Mouse (Mus musculus) lung, embryonic 16.5 days (tissue): ENCODE data around the gene Sgms1. TPM values are rescaled to one million over a fixed set of nuclear protein-coding genes. Genes with fewer than 3 reads are reported as not detected.

Source experiments
- ATAC-seq: fragments of 200-750 bp; cut with Nextera tagmentation; 2 replicates; pipeline ENCODE4 v1.8.0; 2017; ENCODE audit warnings: low read depth, mild to moderate bottlenecking, moderate library complexity
- H3K27ac ChIP-seq: fragments of 300-500 bp; sonication (generic); 2 replicates; pipeline ENCODE4 v1.5.1; 2014; ENCODE audit warnings: mild to moderate bottlenecking, control low read depth, low read length
- H3K27me3 ChIP-seq: fragments of 300-500 bp; sonication (generic); 2 replicates; pipeline ENCODE4 v1.6.1; 2014; ENCODE audit warnings: low read depth, low read length, mixed read lengths; ENCODE audit not compliant: control insufficient read depth, insufficient read depth
- H3K36me3 ChIP-seq: fragments of 300-500 bp; sonication (generic); 2 replicates; pipeline ENCODE4 v1.6.1; 2014; ENCODE audit warnings: low read length; ENCODE audit not compliant: control insufficient read depth, insufficient read depth
- H3K4me1 ChIP-seq: fragments of 300-500 bp; sonication (generic); replicated peaks from 2 replicates; pipeline ENCODE4 v1.6.1; 2014; ENCODE audit warnings: low read length, mixed read lengths; ENCODE audit not compliant: control insufficient read depth, insufficient read depth
- H3K4me2 ChIP-seq: fragments of 300-500 bp; sonication (generic); 2 replicates; pipeline ENCODE4 v1.6.1; 2014; ENCODE audit warnings: low read depth, low read length, control low read depth
- H3K4me3 ChIP-seq: fragments of 300-500 bp; sonication (generic); 2 replicates; pipeline ENCODE4 v1.5.1; 2014; ENCODE audit warnings: mild to moderate bottlenecking, low read length, control low read depth
- H3K9ac ChIP-seq: fragments of 300-500 bp; sonication (generic); 2 replicates; pipeline ENCODE4 v1.6.1; 2014; ENCODE audit warnings: low read length, control low read depth
- H3K9me3 ChIP-seq: fragments of 300-500 bp; sonication (generic); 2 replicates; pipeline ENCODE4 v1.6.1; 2016; ENCODE audit warnings: low read length; ENCODE audit not compliant: control insufficient read depth
- WGBS: fragments of 180-500 bp; shearing (Covaris S2); extraction: QIAGEN DNeasy Blood & Tissue Kit; methylation state at CpG from one replicate; pipeline ENCODE4 v1.1.7; 2014; 5-methylcytosine and 5-hydroxymethylcytosine counted together
- polyA plus RNA-seq: library from polyadenylated mRNA; unstranded; fragments of >200 nt; fragmentation: Nextera tagmentation; extraction: Ambion mirVana; gene quantifications from 2 replicates; pipeline ENCODE4 v1.2.1, GENCODE M21; 2015

Gene Sgms1
- polyA plus RNA-seq, 1 experiment from 2014 or later = 63.3 TPM

- Histone ChIP-seq H3K9me3 (no peaks in the 10 kb centered on the region), H3K9ac (no peak overlapping the region), H3K27me3 (no peaks in the 10 kb centered on the region), H3K36me3 (no peaks in the 10 kb centered on the region), H3K27ac (no peak overlapping the region), H3K4me1 (peaks cover 4% of the 10 kb centered on the region), H3K4me3 (no peak overlapping the region), H3K4me2 (no peak overlapping the region)
- no peak for ATAC-seq
- 49% methylated on average over 12 of the region's 12 CpGs for WGBS
These were observed 174.4 kb downstream of the Sgms1 start for GRCm38 (mm10) chr19:32214905-32215806.

GRCm38 (mm10) chr19:32213577-32213976, 175.9 kb downstream of the Sgms1 start:
- no peak overlapping the region for H3K9ac ChIP-seq
- peaks cover 10% of the 10 kb centered on the region for H3K4me1 ChIP-seq
- no peak for ATAC-seq
- no peak overlapping the region for H3K4me2 ChIP-seq
- WGBS = 66% methylated on average over 3 of the region's 3 CpGs
- no peak overlapping the region for H3K27ac ChIP-seq
- no peaks in the 10 kb centered on the region for H3K36me3 ChIP-seq
- no peaks in the 10 kb centered on the region for H3K27me3 ChIP-seq
- H3K4me3 ChIP-seq = no peak overlapping the region
- H3K9me3 ChIP-seq = no peaks in the 10 kb centered on the region

GRCm38 (mm10) chr19:32211293-32211585, 178.3 kb downstream of the Sgms1 start:
- Histone ChIP-seq H3K27ac (peak overlapping the region; percentile 87), H3K36me3 (no peaks in the 10 kb centered on the region), H3K4me1 (peaks cover 10% of the 10 kb centered on the region), H3K27me3 (no peaks in the 10 kb centered on the region), H3K4me2 (peak overlapping the region; percentile 56), H3K9ac (peak overlapping the region; percentile 73), H3K9me3 (no peaks in the 10 kb centered on the region), H3K4me3 (peak overlapping the region; percentile 62)
- ATAC-seq = peak; percentile 52; the same call in 1 of the 2 replicates

- WGBS = 1% methylated on average over 34 of the region's 34 CpGs
- Histone ChIP-seq H3K4me1 (peaks cover 10% of the 10 kb centered on the region), H3K9me3 (no peaks in the 10 kb centered on the region), H3K27me3 (no peaks in the 10 kb centered on the region), H3K27ac (peak overlapping the region; percentile 87), H3K9ac (peak overlapping the region; percentile 73), H3K36me3 (no peaks in the 10 kb centered on the region), H3K4me2 (peak overlapping the region; percentile 56), H3K4me3 (peak overlapping the region; percentile 62)
- ATAC-seq = peak; percentile 100
These were observed 178.8 kb downstream of the Sgms1 start for GRCm38 (mm10) chr19:32210450-32211292.

- Histone ChIP-seq H3K4me3 (peak overlapping the region; percentile 62), H3K27me3 (no peaks in the 10 kb centered on the region), H3K36me3 (no peaks in the 10 kb centered on the region), H3K9ac (peak overlapping the region; percentile 73), H3K27ac (peak overlapping the region; percentile 87), H3K4me1 (peaks cover 10% of the 10 kb centered on the region), H3K9me3 (no peaks in the 10 kb centered on the region), H3K4me2 (peak overlapping the region; percentile 56)
- WGBS = 5% methylated on average over 5 of the region's 5 CpGs
- ATAC-seq = no peak
These were observed 179.4 kb downstream of the Sgms1 start for GRCm38 (mm10) chr19:32210099-32210449.

GRCm38 (mm10) chr19:32202131-32203114, 187.1 kb downstream of the Sgms1 start:
- Histone ChIP-seq H3K36me3 (no peaks in the 10 kb centered on the region), H3K4me3 (no peak overlapping the region), H3K4me2 (no peak overlapping the region), H3K27ac (peak overlapping the region; percentile 68), H3K27me3 (no peaks in the 10 kb centered on the region), H3K9ac (no peak overlapping the region), H3K9me3 (no peaks in the 10 kb centered on the region), H3K4me1 (peaks cover 22% of the 10 kb centered on the region)
- WGBS = 53% methylated on average over 12 of the region's 12 CpGs
- peak; percentile 39 for ATAC-seq

- Histone ChIP-seq H3K9ac (no peak overlapping the region), H3K4me3 (no peak overlapping the region), H3K27ac (peak overlapping the region; percentile 63), H3K4me1 (peaks cover 36% of the 10 kb centered on the region), H3K9me3 (no peaks in the 10 kb centered on the region), H3K27me3 (no peaks in the 10 kb centered on the region), H3K4me2 (no peak overlapping the region), H3K36me3 (no peaks in the 10 kb centered on the region)
- peak; percentile 92 for ATAC-seq
- 55% methylated on average over 4 of the region's 4 CpGs for WGBS
These were observed 189.5 kb downstream of the Sgms1 start for GRCm38 (mm10) chr19:32199861-32200574.

- peak overlapping the region; percentile 77 for H3K27ac ChIP-seq
- 92% methylated on average over 5 of the region's 5 CpGs for WGBS
- H3K4me2 ChIP-seq = no peak overlapping the region
These were observed 190.4 kb downstream of the Sgms1 start for GRCm38 (mm10) chr19:32199133-32199532.

More at GRCm38 (mm10) chr19:32199133-32199532, 190.4 kb downstream of the Sgms1 start:
- Histone ChIP-seq H3K4me1 (peaks cover 39% of the 10 kb centered on the region), H3K4me3 (no peak overlapping the region), H3K9ac (no peak overlapping the region), H3K9me3 (no peaks in the 10 kb centered on the region), H3K27me3 (no peaks in the 10 kb centered on the region), H3K36me3 (no peaks in the 10 kb centered on the region)
- no peak for ATAC-seq
